Mouse (Mus musculus) small intestine, adult 2 months (tissue): Measurements from ENCODE around the gene Ltbr. TPM values are rescaled to one million over a fixed set of nuclear protein-coding genes. Genes with fewer than 3 reads are reported as not detected.
A peak's percentile ranks its signal among the peaks of the same experiment; 100 is the strongest.
"Not testable (repeated sequence)": the region's sequence is repeated elsewhere in the genome, so short reads cannot be mapped to it uniquely, and the experiment has no call there.

Experiments used
- H3K27ac ChIP-seq: fragments of 200-500 bp; 2 replicates; pipeline ENCODE4 v1.5.1; 2012; ENCODE audit warnings: low read depth, low read length, control low read depth, inconsistent platforms; ENCODE audit not compliant: insufficient read depth
- H3K27me3 ChIP-seq: fragments of 200-500 bp; 2 replicates; pipeline ENCODE4 v1.6.1; 2012; ENCODE audit warnings: mild to moderate bottlenecking, moderate library complexity, low read length, inconsistent platforms; ENCODE audit not compliant: control insufficient read depth, insufficient read depth
- H3K36me3 ChIP-seq: fragments of 200-500 bp; 2 replicates; pipeline ENCODE4 v1.6.1; 2012; ENCODE audit warnings: mild to moderate bottlenecking, low read length, control low read depth, inconsistent platforms; ENCODE audit not compliant: control insufficient read depth, insufficient read depth
- H3K4me1 ChIP-seq: fragments of 200-500 bp; 2 replicates; pipeline ENCODE4 v1.6.1; 2012; ENCODE audit warnings: low read length, inconsistent platforms, mixed read lengths; ENCODE audit not compliant: control insufficient read depth, insufficient read depth, insufficient read length
- H3K4me3 ChIP-seq: fragments of 200-500 bp; 2 replicates; pipeline ENCODE4 v1.5.1; 2012; ENCODE audit warnings: low read depth, mild to moderate bottlenecking, control low read depth, inconsistent platforms, low read length, moderate library complexity
- CTCF ChIP-seq: fragments of 200-500 bp; IDR thresholded peaks from 2 replicates; pipeline ENCODE4 v1.5.1; 2012; ENCODE audit warnings: low read depth, mild to moderate bottlenecking, control low read depth, inconsistent platforms, low read length, moderate library complexity, mixed read lengths; ENCODE audit not compliant: insufficient replicate concordance, insufficient read length; ENCODE audit errors: extremely low read depth
- POLR2A ChIP-seq: fragments of 200-500 bp; IDR thresholded peaks from 2 replicates; pipeline ENCODE4 v1.6.1; 2012; ENCODE audit warnings: low read depth, mild to moderate bottlenecking, control low read depth, inconsistent platforms, low read length, moderate library complexity
- WGBS: fragments of 180-500 bp; shearing (Covaris S2); methylation state at CpG from one replicate; pipeline ENCODE4 v1.1.7; 2018; 5-methylcytosine and 5-hydroxymethylcytosine counted together
- polyA plus RNA-seq: library from polyadenylated mRNA; depleted of rRNA; stranded (reverse); fragments of >200 nt; gene quantifications from 2 replicates; pipeline ENCODE4 v1.2.3, GENCODE M21; 2012

Gene Ltbr
- polyA plus RNA-seq, 1 experiment, result 167 TPM

- H3K4me3 ChIP-seq, result no peak overlapping the region
- H3K27me3 ChIP-seq, result no peaks in the 10 kb centered on the region
- H3K27ac ChIP-seq, result no peak overlapping the region
- peaks cover 49% of the 10 kb centered on the region for H3K36me3 ChIP-seq
- H3K4me1 ChIP-seq, result peaks cover 17% of the 10 kb centered on the region
- TF ChIP-seq POLR2A, result peak; percentile 11; the same call in 1 of the 2 replicates
- TF ChIP-seq CTCF, result no peak
- 80% methylated on average over 5 of the region's 5 CpGs for WGBS
Observed at GRCm38 (mm10) chr6:125309406-125309805, 4.3 kb downstream of the Ltbr start.

GRCm38 (mm10) chr6:125308921-125309320 is 4.8 kb downstream of the Ltbr start:
- WGBS, result 67% methylated on average over 13 of the region's 13 CpGs

GRCm38 (mm10) chr6:125307091-125307490 is 6.6 kb downstream of the Ltbr start:
- 93% methylated on average over 5 of the region's 5 CpGs for WGBS
- H3K36me3 ChIP-seq, result peaks cover 46% of the 10 kb centered on the region
- H3K27ac ChIP-seq, result no peak overlapping the region
- no peak overlapping the region for H3K4me3 ChIP-seq
- TF ChIP-seq POLR2A, result no peak
- H3K4me1 ChIP-seq, result peaks cover 6% of the 10 kb centered on the region
- no peaks in the 10 kb centered on the region for H3K27me3 ChIP-seq

More at GRCm38 (mm10) chr6:125308921-125309320, 4.8 kb downstream of the Ltbr start:
- no peaks in the 10 kb centered on the region for H3K27me3 ChIP-seq
- H3K4me3 ChIP-seq, result no peak overlapping the region
- H3K4me1 ChIP-seq, result peaks cover 13% of the 10 kb centered on the region
- TF ChIP-seq CTCF (no peak), POLR2A (no peak)
- H3K27ac ChIP-seq, result no peak overlapping the region
- peaks cover 49% of the 10 kb centered on the region for H3K36me3 ChIP-seq

GRCm38 (mm10) chr6:125305465-125305864 is 8.2 kb downstream of the Ltbr start:
- Histone ChIP-seq H3K27me3 (no peaks in the 10 kb centered on the region), H3K4me3 (no peak overlapping the region), H3K36me3 (peaks cover 34% of the 10 kb centered on the region), H3K4me1 (peaks cover 2% of the 10 kb centered on the region), H3K27ac (0 out of 2 replicates have a peak overlapping the region, but pooled peaks have one; percentile 25)
- 71% methylated on average over 6 of the region's 6 CpGs for WGBS
- no peak for TF ChIP-seq POLR2A
- no peak for TF ChIP-seq CTCF

- H3K4me3 ChIP-seq, H3K27me3 ChIP-seq, H3K27ac ChIP-seq, H3K4me1 ChIP-seq: not testable (repeated sequence)
- WGBS, result 76% methylated on average over 7 of the region's 7 CpGs
- peaks cover 29% of the 10 kb centered on the region for H3K36me3 ChIP-seq
Observed at GRCm38 (mm10) chr6:125304408-125304807, 9.3 kb downstream of the Ltbr start.

- Histone ChIP-seq H3K4me1 (peaks cover 8% of the 10 kb centered on the region), H3K36me3 (peaks cover 18% of the 10 kb centered on the region), H3K27me3 (no peaks in the 10 kb centered on the region), H3K4me3 (no peak overlapping the region), H3K27ac (no peak overlapping the region)
- TF ChIP-seq CTCF (no peak), POLR2A (no peak)
- 79% methylated on average over 4 of the region's 4 CpGs for WGBS
Observed at GRCm38 (mm10) chr6:125303242-125303641, 10.4 kb downstream of the Ltbr start.

- no peak for TF ChIP-seq CTCF
- TF ChIP-seq POLR2A, result no peak
- peak overlapping the region; percentile 56 for H3K27ac ChIP-seq
- H3K4me3 ChIP-seq, result no peak overlapping the region
- H3K4me1 ChIP-seq, result peaks cover 8% of the 10 kb centered on the region
- no peaks in the 10 kb centered on the region for H3K27me3 ChIP-seq
- peaks cover 12% of the 10 kb centered on the region for H3K36me3 ChIP-seq
- WGBS, result 81% methylated on average over 24 of the region's 24 CpGs
Observed at GRCm38 (mm10) chr6:125302231-125302982, 11.3 kb downstream of the Ltbr start.

GRCm38 (mm10) chr6:125300982-125301381 is 12.7 kb downstream of the Ltbr start:
- TF ChIP-seq CTCF (no peak), POLR2A (no peak)
- H3K27me3 ChIP-seq, result no peaks in the 10 kb centered on the region
- H3K4me1 ChIP-seq, result peaks cover 14% of the 10 kb centered on the region
- no peak overlapping the region for H3K27ac ChIP-seq
- H3K4me3 ChIP-seq, result no peak overlapping the region
- no peaks in the 10 kb centered on the region for H3K36me3 ChIP-seq
- 32% methylated on average over 1 of the region's 1 CpGs for WGBS
